Mouse (Mus musculus) heart, adult 9 months (tissue): ENCODE measurements around the gene Arpc4.
A peak's percentile ranks its signal among the peaks of the same experiment; 100 is the strongest.
"Not testable (repeated sequence)": the region's sequence is repeated elsewhere in the genome, so short reads cannot be mapped to it uniquely, and the experiment has no call there.

ENCODE experiments used
- DNase-seq, 2 experiments: peaks; one replicate each; pipeline ENCODE4 v3.0.0; 2022; ENCODE audit warnings: low spot score in 2 of 2

Arpc4 gene

GRCm38 (mm10) chr6:113377496-113378385 lies at the start of gene Arpc4, which contains the start of gene Tada3:
Gene Arpc4, plus strand, starts transcription at chr6:113378115.
Gene Tada3, minus strand, starts transcription at chr6:113377883.
- DNase-seq: peak; percentile 94 to 95

DNA sequence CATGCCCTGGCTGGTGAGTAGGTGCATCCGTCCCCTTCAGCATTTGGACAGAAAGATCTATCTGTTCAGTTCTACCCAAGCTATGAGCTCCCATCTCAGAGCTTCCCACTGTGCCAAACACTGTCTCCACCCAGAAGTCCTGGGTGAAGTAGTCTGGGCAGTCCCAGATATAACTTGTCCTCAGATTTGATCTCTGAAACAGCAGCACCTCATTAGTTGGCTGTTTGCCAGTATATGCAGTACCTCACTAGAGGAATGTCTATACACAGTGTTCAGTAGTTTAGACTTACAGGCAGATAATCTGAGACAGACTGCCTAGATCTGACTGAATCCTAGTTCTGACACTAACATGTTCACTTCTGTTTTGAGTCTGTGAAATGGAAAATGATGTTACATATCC lies 48.5 kb upstream of the Arpc4 start:
- DNase-seq: no peak

- peak in 1 of 2 experiments; percentile 30 for DNase-seq
These were observed 47.4 kb upstream of the Arpc4 start for GRCm38 (mm10) chr6:113330547-113330946.

- DNase-seq: no peak
These were observed 46.2 kb upstream of the Arpc4 start for GRCm38 (mm10) chr6:113331721-113332120.

GRCm38 (mm10) chr6:113332734-113333133 lies 45.2 kb upstream of the Arpc4 start:
- DNase-seq: not testable (repeated sequence)

- DNase-seq: peak; percentile 28 to 56
These were observed 44.6 kb upstream of the Arpc4 start for GRCm38 (mm10) chr6:113333137-113333950.

- DNase-seq: no peak
These were observed 43.7 kb upstream of the Arpc4 start for GRCm38 (mm10) chr6:113334216-113334615.

GRCm38 (mm10) chr6:113336852-113337620 lies 40.9 kb upstream of the Arpc4 start:
- DNase-seq: peak in 1 of 2 experiments; percentile 52

GRCm38 (mm10) chr6:113341574-113341973 lies 36.3 kb upstream of the Arpc4 start:
- DNase-seq: peak in 1 of 2 experiments; percentile 57

GRCm38 (mm10) chr6:113342297-113342696 lies 35.6 kb upstream of the Arpc4 start:
- no peak for DNase-seq

- DNase-seq: peak; percentile 88 to 89
These were observed 34.5 kb upstream of the Arpc4 start, which contains the start of gene Camk1 for GRCm38 (mm10) chr6:113343177-113344092. Gene Camk1, minus strand, starts transcription at chr6:113343984.

DNA sequence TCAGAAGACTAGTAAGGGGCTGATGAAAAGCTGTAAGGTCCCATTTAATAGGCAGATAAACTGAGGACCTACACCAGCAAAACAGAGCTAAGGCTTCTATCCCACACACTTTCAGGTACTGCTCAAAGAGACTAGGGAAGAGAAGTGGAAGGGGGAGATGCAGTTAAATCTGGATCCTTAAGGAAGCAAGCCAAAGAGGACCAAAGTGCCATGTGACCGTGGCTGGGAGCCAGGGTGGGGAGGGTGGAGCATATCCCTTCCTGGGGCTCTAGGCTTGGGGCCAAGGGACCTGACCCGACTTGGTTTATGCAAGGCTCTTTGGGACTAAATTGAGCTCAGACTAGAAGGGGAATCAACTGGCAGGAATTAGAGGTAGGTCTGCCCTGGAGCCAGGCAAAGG lies 33.6 kb upstream of the Arpc4 start:
- peak; percentile 89 to 91 for DNase-seq

DNA sequence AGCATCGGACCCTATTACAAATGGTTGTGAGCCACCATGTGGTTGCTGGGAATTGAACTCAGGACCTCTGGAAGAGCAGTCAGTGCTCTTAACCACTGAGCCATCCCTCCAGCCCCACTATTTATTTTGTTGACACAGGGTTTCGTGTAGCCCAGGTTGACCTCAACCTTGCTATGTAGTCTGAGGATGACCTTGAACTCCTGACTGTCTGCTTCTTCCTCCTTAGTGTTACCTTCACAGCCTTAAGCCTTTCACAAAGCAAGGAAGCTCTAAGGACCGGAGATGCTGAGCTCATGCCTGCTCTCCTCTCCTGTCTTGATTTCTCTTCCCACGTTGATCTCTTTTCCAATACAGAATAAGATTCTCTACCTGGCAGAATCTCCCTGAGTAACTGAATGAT lies 31.0 kb upstream of the Arpc4 start:
- DNase-seq: no peak

DNA sequence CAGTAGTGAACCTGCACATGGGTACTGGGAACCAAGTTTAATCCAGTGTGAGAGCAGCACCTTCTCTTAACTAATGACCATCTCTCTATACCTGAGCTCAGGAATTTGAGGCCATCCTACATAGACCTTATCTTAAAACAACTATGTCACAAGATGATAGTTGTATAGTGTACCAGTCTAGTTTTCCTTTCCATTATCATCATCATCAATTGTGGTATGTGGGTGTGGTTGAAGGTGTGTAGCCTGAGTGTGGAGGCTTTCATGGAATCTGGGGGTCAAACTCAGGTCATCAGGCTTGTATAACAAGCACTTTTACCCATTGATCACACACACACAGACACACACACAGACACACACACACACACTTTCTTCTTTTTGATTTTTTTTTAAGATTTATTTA lies 27.4 kb upstream of the Arpc4 start:
- no peak for DNase-seq

DNA sequence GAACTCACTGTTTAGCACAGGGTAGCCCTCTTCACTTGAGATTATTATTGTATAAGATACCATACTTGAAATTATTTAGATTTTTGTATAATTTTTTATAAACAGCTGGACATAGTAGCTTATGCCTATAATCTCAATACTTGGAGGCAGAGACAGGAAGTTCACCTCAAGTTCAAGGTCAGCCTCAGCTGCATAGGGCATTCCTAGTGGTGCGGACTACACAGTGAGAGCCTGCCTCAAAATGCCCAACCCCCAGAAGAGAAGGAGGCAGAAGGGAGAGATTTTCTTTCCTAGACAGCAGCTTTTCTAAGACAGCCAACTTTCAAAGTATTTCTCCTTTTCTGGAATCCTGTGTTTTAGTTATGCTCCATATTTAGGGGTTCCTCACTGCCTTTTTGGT lies 26.8 kb upstream of the Arpc4 start:
- DNase-seq: no peak

DNA sequence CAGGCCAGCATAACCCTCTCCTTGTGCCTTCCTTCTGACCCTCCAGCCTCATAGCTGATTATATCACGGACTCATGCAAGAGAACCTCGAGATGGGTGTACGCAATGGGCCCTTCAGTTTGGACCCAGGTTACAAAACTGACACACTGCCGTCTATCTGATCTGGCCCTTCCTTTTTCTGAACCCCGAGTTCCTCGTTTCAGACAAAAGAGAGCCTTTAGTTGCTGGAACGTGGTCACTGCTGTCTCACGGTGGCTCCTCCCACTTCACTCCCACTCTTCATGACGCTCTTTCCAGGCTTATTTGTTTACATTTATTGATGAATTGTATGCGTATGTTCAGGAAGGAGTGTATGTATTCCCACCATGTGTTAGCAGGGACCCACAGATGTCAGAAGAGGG lies 26.3 kb upstream of the Arpc4 start:
- no peak for DNase-seq

DNA sequence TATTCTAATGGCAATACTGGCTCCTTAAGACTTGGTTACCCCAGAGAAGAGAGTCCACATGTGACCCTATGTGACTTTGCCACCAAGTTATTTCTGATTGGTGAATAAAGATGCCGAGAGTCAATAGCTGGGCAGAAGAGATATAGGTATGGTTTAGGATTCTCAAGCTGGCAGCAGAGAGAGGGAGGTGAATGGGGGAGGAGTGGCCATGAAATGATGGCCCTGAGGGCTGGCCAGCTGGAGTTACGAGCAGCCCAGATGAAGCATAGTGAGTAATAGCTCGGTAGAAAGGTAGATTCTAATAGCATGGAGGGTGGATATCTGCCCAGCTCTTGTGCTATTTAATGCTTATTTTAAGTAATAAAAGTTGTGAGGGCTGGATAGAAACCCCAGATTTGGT lies 25.1 kb upstream of the Arpc4 start:
- DNase-seq: no peak

- peak in 1 of 2 experiments; percentile 30 for DNase-seq
These were observed 24.2 kb upstream of the Arpc4 start for GRCm38 (mm10) chr6:113353696-113354095.

GRCm38 (mm10) chr6:113361476-113361875 lies 16.4 kb upstream of the Arpc4 start:
- DNase-seq: no peak

DNA sequence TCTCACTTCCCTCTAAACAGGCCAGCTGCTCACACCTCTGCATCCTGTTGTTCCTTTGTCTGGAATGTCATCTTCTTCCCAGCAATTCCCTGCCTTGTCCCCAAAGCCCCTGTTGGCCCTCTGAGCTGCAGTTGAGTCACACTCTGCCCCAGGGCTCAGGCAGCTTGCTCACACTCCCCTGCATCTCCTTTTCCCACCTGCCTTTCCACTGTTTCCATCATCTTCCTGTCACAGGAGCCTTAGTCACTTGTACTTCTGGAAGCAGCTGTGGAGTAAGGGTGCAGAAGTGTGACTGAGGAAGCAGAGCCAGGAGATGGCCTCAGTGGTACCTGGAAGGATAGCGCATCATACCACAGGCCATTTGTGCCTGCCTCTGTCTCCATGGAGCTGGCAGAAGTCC lies 15.7 kb upstream of the Arpc4 start:
- DNase-seq: no peak
